Mouse (Mus musculus) megakaryocyte, embryonic 14.5 days (primary cell): Measurements from ENCODE around the gene Plekhm1.

ENCODE experiments used
- FLI1 ChIP-seq: IDR thresholded peaks from 2 replicates; pipeline ENCODE4 v1.6.1; 2012; ENCODE audit warnings: low read length, inconsistent platforms, mixed read lengths
- GATA1 ChIP-seq: IDR thresholded peaks from 3 replicates; pipeline ENCODE4 v1.6.1; 2012; ENCODE audit warnings: mixed read lengths, low read length, inconsistent platforms, borderline replicate concordance

DNA sequence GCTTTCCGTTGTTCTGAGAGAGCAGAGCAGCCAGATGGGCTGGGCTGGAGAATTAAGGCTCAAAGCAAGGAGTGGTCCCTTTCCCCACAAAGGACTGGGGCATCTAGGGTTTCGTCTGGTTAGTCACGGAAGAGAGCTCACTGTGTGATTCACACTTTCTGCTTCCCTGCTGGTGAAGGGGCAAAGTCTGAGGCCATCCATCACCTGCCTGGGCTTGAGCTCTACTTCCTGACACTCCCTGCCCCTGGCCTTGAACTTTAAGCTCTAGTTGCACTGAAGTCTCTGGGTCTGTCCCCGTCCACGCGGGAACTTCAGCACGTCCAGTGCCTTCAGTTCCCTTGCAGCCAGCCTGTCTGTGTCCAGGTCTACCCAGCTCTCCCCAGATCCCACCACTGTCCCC, 71.8 kb downstream of the Plekhm1 start:
- TF ChIP-seq GATA1 (no peak), FLI1 (no peak)
